ENCODE assay signal across 9 mouse cellular contexts in the genomic region with DNA sequence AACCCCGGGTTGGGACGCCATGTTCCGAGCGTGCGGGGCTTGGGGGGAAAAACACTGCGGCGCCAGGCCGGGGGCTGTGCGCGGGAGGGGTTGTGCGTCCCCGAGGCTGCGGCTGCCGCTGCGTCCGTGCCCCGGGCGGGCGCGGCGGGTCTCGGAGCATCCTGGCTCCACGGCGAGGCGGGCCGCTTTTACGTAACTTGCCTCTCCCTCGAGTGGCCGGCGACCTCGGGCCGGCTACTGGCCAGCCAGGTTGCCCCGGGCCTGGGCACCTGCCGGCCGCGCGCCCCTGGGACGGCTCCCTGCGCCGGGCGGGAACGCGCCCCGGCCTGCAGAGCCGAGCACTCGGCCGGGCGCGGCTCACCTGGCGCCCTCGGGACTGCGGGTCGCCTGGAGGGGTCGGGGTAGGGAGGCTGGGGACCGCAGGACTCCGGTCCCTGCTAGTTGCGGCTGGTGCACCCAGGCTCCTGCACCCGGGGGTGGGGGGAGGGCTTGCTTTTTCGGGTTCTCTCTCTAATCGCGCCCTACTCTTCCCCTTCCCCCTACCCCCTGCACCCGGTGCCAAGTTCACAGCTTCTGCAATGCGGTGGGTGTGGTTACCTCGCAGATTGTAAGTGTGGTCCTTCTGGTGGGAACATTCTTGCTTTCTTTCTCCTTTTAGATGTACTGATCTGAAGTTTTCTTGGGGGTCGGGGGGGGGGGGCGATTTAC.
DNase-seq lines count a peak whose midpoint lies in the region; ATAC-seq and TF ChIP-seq lines count a peak whose summit lies in the region.
"Had no signal": no experiment of that assay in that cellular context is flagged by ENCODE, and none has a peak within 500 bp of the region (broad histone marks: within the 10 kb centered on the region; RNA-seq: fewer than 3 reads in every experiment).

No protein-coding gene starts in this region.

- H3K36me3 ChIP-seq in forebrain, embryonic 13.5 days (ENCODE audit: poor library complexity, severe bottlenecking), result no peaks in the 10 kb centered on the region
- no peaks in the 10 kb centered on the region for H3K36me3 ChIP-seq in hindbrain, embryonic 16.5 days (ENCODE audit: control insufficient read depth, insufficient read depth, low read length)
- H3K36me3 ChIP-seq in liver, embryonic 12.5 days, result no peaks in the 10 kb centered on the region

- H3K27me3 ChIP-seq in forebrain, embryonic 13.5 days, result no peaks in the 10 kb centered on the region
- H3K27me3 ChIP-seq in hindbrain, embryonic 16.5 days (replicated peaks; ENCODE audit: control insufficient read depth, insufficient read depth, low read length), result no peaks in the 10 kb centered on the region
- H3K27me3 ChIP-seq in liver, embryonic 12.5 days (replicated peaks), result peaks cover 47% of the 10 kb centered on the region

- no peak overlapping the region for H3K27ac ChIP-seq in brown adipose tissue, adult 24 weeks (replicated peaks; ENCODE audit: low read depth, low read length)
- peak overlapping the region; percentile 63 for H3K27ac ChIP-seq in forebrain, embryonic 13.5 days
- H3K27ac ChIP-seq in hindbrain, embryonic 16.5 days (ENCODE audit: low read depth, low read length), result peak overlapping the region; percentile 80
- 0 out of 2 replicates have a peak overlapping the region, but pooled peaks have one; percentile 40 for H3K27ac ChIP-seq in liver, embryonic 12.5 days
- peak overlapping the region; percentile 96 for H3K27ac ChIP-seq in olfactory bulb, adult 2 months (ENCODE audit: insufficient read depth, low read depth, low read length)
- H3K27ac ChIP-seq: macrophage had no signal

- H3K9ac ChIP-seq in forebrain, embryonic 13.5 days, result peak overlapping the region; percentile 93
- peak overlapping the region; percentile 98 for H3K9ac ChIP-seq in hindbrain, embryonic 16.5 days (ENCODE audit: low read depth, low read length)
- H3K9ac ChIP-seq in liver, embryonic 12.5 days, result peak overlapping the region; percentile 61

- peak; percentile 7; the same call in 1 of the 2 replicates for TF ChIP-seq POLR2A in olfactory bulb, adult 2 months (IDR thresholded peaks at IDR 0.05; ENCODE audit: insufficient read depth, low read depth, low read length)

- intact Hi-C loops in left cerebral cortex, postnatal 25 days (cut with DNase I), result loop anchor here (5.0 kb wide), 1 partner anchor 50 kb away; no protein-coding TSS in a partner anchor

- H3K4me1 ChIP-seq in brown adipose tissue, adult 24 weeks (ENCODE audit: control insufficient read depth, insufficient read depth, insufficient read length, low read length), result no peaks in the 10 kb centered on the region
- peaks cover 13% of the 10 kb centered on the region for H3K4me1 ChIP-seq in forebrain, embryonic 13.5 days
- peaks cover 6% of the 10 kb centered on the region; the same call in 1 of the 2 replicates for H3K4me1 ChIP-seq in hindbrain, embryonic 16.5 days (ENCODE audit: control insufficient read depth, insufficient read depth, low read depth, low read length)
- no peaks in the 10 kb centered on the region for H3K4me1 ChIP-seq in liver, embryonic 12.5 days
- H3K4me1 ChIP-seq in olfactory bulb, adult 2 months (ENCODE audit: control insufficient read depth, insufficient read depth, low read length), result peaks cover 11% of the 10 kb centered on the region

- peak overlapping the region; percentile 86 for H3K4me2 ChIP-seq in forebrain, embryonic 13.5 days
- H3K4me2 ChIP-seq in hindbrain, embryonic 16.5 days (ENCODE audit: low read length), result peak overlapping the region; percentile 89
- peak overlapping the region; percentile 65 for H3K4me2 ChIP-seq in liver, embryonic 12.5 days

- peak; percentile 73 for ATAC-seq in forebrain, embryonic 13.5 days
- peak; percentile 58 for ATAC-seq in hindbrain, embryonic 16.5 days
- ATAC-seq in liver, embryonic 12.5 days, result peak; percentile 32; the same call in 1 of the 2 replicates

- DNase-seq in left cerebral cortex, postnatal 25 days (ENCODE audit: low spot score in 2 of 2), result peak; percentile 23 to 41
- no peak for DNase-seq in left cerebral cortex, adult 9 months (ENCODE audit: low spot score in 2 of 2)
- DNase-seq in B cell, adult 2 months, result no peak

- H3K9me3 ChIP-seq in forebrain, embryonic 13.5 days (replicated peaks), result no peaks in the 10 kb centered on the region
- no peaks in the 10 kb centered on the region for H3K9me3 ChIP-seq in hindbrain, embryonic 16.5 days (ENCODE audit: control insufficient read depth, low read length)
- no peaks in the 10 kb centered on the region for H3K9me3 ChIP-seq in liver, embryonic 12.5 days (replicated peaks)

- peak overlapping the region; percentile 54 for H3K4me3 ChIP-seq in brown adipose tissue, adult 24 weeks (ENCODE audit: insufficient read depth, low read depth, low read length)
- H3K4me3 ChIP-seq in forebrain, embryonic 13.5 days, result peak overlapping the region; percentile 92
- peak overlapping the region; percentile 95 for H3K4me3 ChIP-seq in hindbrain, embryonic 16.5 days (ENCODE audit: low read length)
- H3K4me3 ChIP-seq in liver, embryonic 12.5 days, result peak overlapping the region; percentile 58
- H3K4me3 ChIP-seq in olfactory bulb, adult 2 months (ENCODE audit: insufficient read depth, low read depth, low read length), result peak overlapping the region; percentile 90

- 1% methylated on average over 47 of the region's 66 CpGs for WGBS in forebrain, embryonic 13.5 days
- WGBS in hindbrain, embryonic 16.5 days, result under 1% methylated on average over 63 of the region's 66 CpGs
- WGBS in liver, embryonic 12.5 days (ENCODE audit: insufficient replicate concordance), result 1% methylated on average over 63 of the region's 66 CpGs
- under 1% methylated on average over 66 of the region's 66 CpGs for WGBS in olfactory bulb, adult 2 months

- no peak for TF ChIP-seq CTCF in olfactory bulb, adult 2 months (IDR thresholded peaks at IDR 0.05; ENCODE audit: insufficient read depth, low read depth, low read length)

Comparison
In these comparisons a context has a peak if more than half of its experiments do, and no peak if none do; other contexts are left out.
1. DNase-seq: peak in left cerebral cortex, postnatal 25 days (2 of 2); none in left cerebral cortex, adult 9 months (0 of 2) and B cell, adult 2 months (0 of 2).
2. Peak in every context shown above with its lines, with median percentiles within 50 percentile points of each other: H3K4me3 ChIP-seq, ATAC-seq, H3K4me2 ChIP-seq and H3K9ac ChIP-seq.